Mouse (Mus musculus) gastrocnemius, adult 8-10 months (tissue): ENCODE data around the gene Cops7a. TPM values are rescaled to one million over a fixed set of nuclear protein-coding genes. Genes with fewer than 3 reads are reported as not detected.

ENCODE experiments used
- DNase-seq, 2 experiments: peaks; one replicate each; pipeline ENCODE4 v3.0.0; 2022; ENCODE audit warnings: low spot score in 2 of 2
- total RNA-seq, 4 experiments: library from RNA; stranded (reverse); gene quantifications; 2 replicates each; pipeline ENCODE4 v1.2.4; 2022

The Cops7a gene
- total RNA-seq, 4 experiments from 2014 or later: 122 to 142 (median 131) TPM

- no peak for DNase-seq
Observed at GRCm38 (mm10) chr6:124959960-124960359, 5.4 kb downstream of the Cops7a start.

- DNase-seq: no peak
Observed at GRCm38 (mm10) chr6:124958127-124958526, 7.2 kb downstream of the Cops7a start.

GRCm38 (mm10) chr6:124955212-124955611 is 10.1 kb downstream of the Cops7a start:
- no peak for DNase-seq

GRCm38 (mm10) chr6:124953991-124954715 is 11.2 kb downstream of the Cops7a start:
- no peak for DNase-seq

GRCm38 (mm10) chr6:124943526-124943925 is 21.8 kb downstream of the Cops7a start:
- DNase-seq: no peak

- no peak for DNase-seq
Observed at GRCm38 (mm10) chr6:124941679-124942078, 23.7 kb downstream of the Cops7a start.

GRCm38 (mm10) chr6:124938554-124938953 is 26.8 kb downstream of the Cops7a start:
- no peak for DNase-seq

- no peak for DNase-seq
Observed at GRCm38 (mm10) chr6:124937493-124937892, 27.8 kb downstream of the Cops7a start.

GRCm38 (mm10) chr6:124936681-124937080 is 28.7 kb downstream of the Cops7a start:
- DNase-seq: no peak

GRCm38 (mm10) chr6:124934670-124935069 is 30.7 kb downstream of the Cops7a start:
- DNase-seq: no peak

GRCm38 (mm10) chr6:124933127-124933526 is 32.2 kb downstream of the Cops7a start:
- no peak for DNase-seq

GRCm38 (mm10) chr6:124932314-124932695 is 33.0 kb downstream of the Cops7a start:
- no peak for DNase-seq

GRCm38 (mm10) chr6:124931525-124932313 is 33.6 kb downstream of the Cops7a start:
- DNase-seq: no peak

- peak; percentile 99 for DNase-seq
Observed at GRCm38 (mm10) chr6:124930754-124931524, 34.4 kb downstream of the Cops7a start, which contains the start of gene Mlf2. Mlf2 (plus strand) TSS chr6:124931386.

- DNase-seq: no peak
Observed at GRCm38 (mm10) chr6:124930231-124930630, 35.1 kb downstream of the Cops7a start.

- DNase-seq: no peak
Observed at GRCm38 (mm10) chr6:124925941-124926340, 39.4 kb downstream of the Cops7a start.

GRCm38 (mm10) chr6:124925173-124925793 is 40.1 kb downstream of the Cops7a start:
- DNase-seq: no peak

GRCm38 (mm10) chr6:124921539-124921938 is 43.8 kb downstream of the Cops7a start:
- no peak for DNase-seq

GRCm38 (mm10) chr6:124920318-124921085 is 44.8 kb downstream of the Cops7a start:
- DNase-seq: no peak

- peak; percentile 88 for DNase-seq
Observed at GRCm38 (mm10) chr6:124919695-124920317, 45.5 kb downstream of the Cops7a start, which contains the start of gene Ptms. Ptms (minus strand) TSS chr6:124920103.
